Mouse (Mus musculus) heart, embryonic 11.5 days (tissue): Measurements from ENCODE around the gene Srp14. TPM values are rescaled to one million over a fixed set of nuclear protein-coding genes. Genes with fewer than 3 reads are reported as not detected.

ENCODE experiments used
- ATAC-seq: fragments of 200-750 bp; cut with Nextera tagmentation; replicated peaks from 2 replicates; pipeline ENCODE4 v1.8.0; 2017; ENCODE audit warnings: moderate library complexity; ENCODE audit not compliant: insufficient number of reproducible peaks, low FRiP score, low TSS enrichment
- H3K27ac ChIP-seq: fragments of 300-500 bp; sonication (generic); 2 replicates; pipeline ENCODE4 v1.5.1; 2014; ENCODE audit warnings: mild to moderate bottlenecking, low read depth, low read length
- H3K27me3 ChIP-seq: fragments of 300-500 bp; sonication (generic); 2 replicates; pipeline ENCODE4 v1.6.1; 2014; ENCODE audit warnings: mild to moderate bottlenecking, low read length, mixed read lengths; ENCODE audit not compliant: control insufficient read depth, insufficient read depth
- H3K36me3 ChIP-seq: fragments of 300-500 bp; sonication (generic); 2 replicates; pipeline ENCODE4 v1.6.1; 2014; ENCODE audit warnings: mild to moderate bottlenecking, low read length, moderate library complexity, mixed read lengths; ENCODE audit not compliant: control insufficient read depth, insufficient read depth
- H3K4me1 ChIP-seq: fragments of 300-500 bp; sonication (generic); 2 replicates; pipeline ENCODE4 v1.6.1; 2014; ENCODE audit warnings: low read length; ENCODE audit not compliant: control insufficient read depth, insufficient read depth
- H3K4me2 ChIP-seq: fragments of 300-500 bp; sonication (generic); 2 replicates; pipeline ENCODE4 v1.6.1; 2014; ENCODE audit warnings: mild to moderate bottlenecking, moderate library complexity
- H3K4me3 ChIP-seq: fragments of 300-500 bp; sonication (generic); 2 replicates; pipeline ENCODE4 v1.5.1; 2014; ENCODE audit warnings: low read depth, low read length
- H3K9ac ChIP-seq: fragments of 300-500 bp; sonication (generic); 2 replicates; pipeline ENCODE4 v1.6.1; 2014; ENCODE audit warnings: mild to moderate bottlenecking, low read depth, low read length, moderate library complexity
- H3K9me3 ChIP-seq: fragments of 300-500 bp; sonication (generic); replicated peaks from 2 replicates; pipeline ENCODE4 v1.6.1; 2016; ENCODE audit warnings: low read length; ENCODE audit not compliant: control insufficient read depth
- WGBS: fragments of 180-500 bp; shearing (Covaris S2); extraction: QIAGEN DNeasy Blood & Tissue Kit; methylation state at CpG from one replicate; pipeline ENCODE4 v1.1.7; 2014; ENCODE audit not compliant: insufficient replicate concordance; 5-methylcytosine and 5-hydroxymethylcytosine counted together
- polyA plus RNA-seq: library from polyadenylated mRNA; unstranded; fragments of >200 nt; fragmentation: Nextera tagmentation; extraction: Ambion mirVana; gene quantifications from 2 replicates; pipeline ENCODE4 v1.2.1, GENCODE M21; 2014

Srp14 gene
- polyA plus RNA-seq, 1 experiment from 2014 or later, result 202 TPM

DNA sequence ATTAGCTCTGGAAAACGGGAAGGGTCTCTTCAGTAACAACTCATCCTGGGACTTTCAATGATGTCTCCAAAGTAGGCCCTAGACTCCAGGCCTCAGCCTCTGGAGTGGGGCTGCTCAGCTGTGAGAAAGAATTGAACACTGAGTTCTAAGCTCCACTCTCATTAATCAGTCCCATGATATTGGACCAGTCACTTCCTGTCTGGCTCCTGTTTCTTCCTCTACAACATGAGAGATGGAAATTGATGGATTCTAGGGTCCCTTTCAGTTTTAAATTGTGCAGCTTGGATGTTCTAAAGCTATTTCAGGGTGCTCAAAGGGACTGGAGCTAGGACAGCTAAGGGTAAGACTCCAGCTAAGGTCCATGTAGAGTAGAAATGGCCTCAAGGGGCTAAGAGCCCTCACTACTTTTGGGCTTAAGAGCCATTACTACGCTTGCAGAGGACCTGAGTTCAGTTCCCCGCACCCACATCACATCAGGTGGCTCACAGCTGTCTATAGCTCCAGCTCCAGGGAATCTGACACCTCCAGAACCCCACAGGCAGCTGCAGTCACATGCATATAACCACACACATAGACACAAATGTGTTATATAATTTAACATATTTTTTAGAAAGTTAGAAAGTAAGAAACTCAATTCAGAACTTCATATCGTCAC, 12.4 kb upstream of the Srp14 start:
- ATAC-seq, result no peak
- Histone ChIP-seq H3K27me3 (no peaks in the 10 kb centered on the region), H3K9me3 (no peaks in the 10 kb centered on the region), H3K4me1 (peaks cover 14% of the 10 kb centered on the region), H3K4me3 (no peak overlapping the region), H3K9ac (no peak overlapping the region), H3K27ac (0 out of 2 replicates have a peak overlapping the region, but pooled peaks have one; percentile 41), H3K36me3 (no peaks in the 10 kb centered on the region), H3K4me2 (no peak overlapping the region)
- WGBS, result 69% methylated on average over 4 of the region's 4 CpGs

DNA sequence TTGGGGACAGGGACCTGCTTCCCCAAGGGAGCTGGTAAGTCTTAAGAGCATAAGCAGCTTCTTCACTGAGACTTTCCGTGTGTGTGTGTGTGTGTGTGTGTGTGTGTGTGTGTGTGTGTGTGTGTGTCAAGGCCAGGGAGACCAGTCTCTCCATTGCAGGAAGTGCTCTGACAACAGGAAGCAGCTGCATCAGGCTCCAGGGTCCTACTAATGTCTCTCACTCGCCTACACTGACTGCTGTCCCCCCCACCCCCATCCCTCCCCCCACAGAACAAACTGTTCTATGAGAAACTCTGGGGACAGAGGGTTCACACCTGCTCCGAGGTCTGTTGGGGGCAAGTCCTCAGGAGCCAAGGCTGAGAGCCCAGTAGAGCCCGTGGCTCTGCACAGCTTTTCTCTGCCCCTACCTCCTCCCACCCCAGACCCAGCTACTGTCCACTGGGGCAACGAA, 11.8 kb upstream of the Srp14 start:
- ATAC-seq, result no peak; the same call in 1 of the 2 replicates
- Histone ChIP-seq H3K4me1 (peaks cover 14% of the 10 kb centered on the region), H3K27me3 (no peaks in the 10 kb centered on the region), H3K9ac (no peak overlapping the region), H3K36me3 (no peaks in the 10 kb centered on the region), H3K4me3 (no peak overlapping the region), H3K4me2 (no peak overlapping the region), H3K27ac (peak overlapping the region; percentile 41; the same call in 1 of the 2 replicates), H3K9me3 (no peaks in the 10 kb centered on the region)
- WGBS, result 45% methylated on average over 5 of the region's 5 CpGs

DNA sequence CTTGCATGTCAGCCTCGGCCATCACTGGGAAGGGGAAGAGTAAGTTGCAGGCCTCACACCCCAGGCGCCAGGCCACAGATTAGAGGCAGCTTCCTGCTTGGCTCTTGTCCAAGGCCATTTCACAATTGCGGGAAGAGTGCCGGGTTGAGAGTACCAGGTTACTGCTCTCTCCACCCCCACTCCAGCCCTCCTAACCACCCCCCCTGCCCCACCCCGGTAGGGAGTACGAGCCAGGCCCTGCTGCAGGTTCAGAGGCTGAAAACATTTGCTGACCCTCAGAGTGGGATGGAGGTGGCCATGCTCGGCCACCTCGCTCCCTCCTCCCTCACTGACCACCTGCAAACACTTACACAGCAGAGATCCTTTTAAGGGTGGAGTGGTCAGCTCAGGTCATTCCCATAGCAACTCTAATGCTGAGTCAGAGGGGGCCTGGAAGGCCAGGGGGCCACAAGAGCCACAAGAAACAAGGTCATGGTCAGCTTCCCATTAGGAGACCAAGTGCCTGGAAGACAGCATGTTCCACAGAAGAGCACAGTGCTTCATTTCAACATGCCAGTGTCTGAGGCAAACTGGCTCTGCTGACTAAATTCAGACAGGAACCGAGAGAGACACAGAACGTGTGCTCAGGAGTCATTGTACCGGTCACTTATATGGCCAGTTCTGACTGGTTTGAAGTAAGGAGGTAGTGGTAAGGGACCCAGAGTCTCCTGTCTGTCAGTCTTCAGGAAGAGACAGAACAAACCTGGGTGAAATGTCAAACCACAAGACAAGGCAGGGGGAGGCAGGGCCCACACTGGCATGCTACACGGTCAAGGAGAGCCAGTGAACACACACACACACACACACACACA, 11.0 kb upstream of the Srp14 start:
- H3K27me3 ChIP-seq, result no peaks in the 10 kb centered on the region
- H3K9me3 ChIP-seq, result no peaks in the 10 kb centered on the region
- H3K4me2 ChIP-seq, result 0 out of 2 replicates have a peak overlapping the region, but pooled peaks have one; percentile 20
- WGBS, result 35% methylated on average over 12 of the region's 12 CpGs
- H3K27ac ChIP-seq, result peak overlapping the region; percentile 71
- H3K9ac ChIP-seq, result no peak overlapping the region
- no peak overlapping the region for H3K4me3 ChIP-seq
- peaks cover 14% of the 10 kb centered on the region for H3K4me1 ChIP-seq
- ATAC-seq, result peak; percentile 55; the same call in 1 of the 2 replicates
- H3K36me3 ChIP-seq, result no peaks in the 10 kb centered on the region

DNA sequence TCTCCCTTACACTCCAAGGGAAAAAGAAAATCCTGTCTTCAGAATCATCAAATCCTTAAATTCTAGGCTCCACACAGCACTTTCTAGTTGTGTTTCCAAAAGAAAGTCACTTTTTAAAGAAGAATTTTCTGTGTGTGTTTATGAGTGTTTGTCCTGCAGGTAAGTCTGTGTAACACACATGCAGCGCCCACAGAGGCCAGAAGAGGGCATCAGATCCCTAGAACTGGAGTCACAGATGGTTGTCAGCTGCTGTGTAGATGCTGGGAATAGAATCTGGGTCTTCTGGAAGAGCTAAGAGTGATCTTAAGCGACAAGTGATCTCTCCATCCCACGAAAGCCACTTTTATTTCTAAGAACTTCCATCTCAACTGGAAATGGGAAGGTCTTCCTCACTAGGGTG, 8.3 kb upstream of the Srp14 start:
- Histone ChIP-seq H3K4me3 (no peak overlapping the region), H3K36me3 (no peaks in the 10 kb centered on the region), H3K27ac (no peak overlapping the region), H3K9ac (no peak overlapping the region), H3K4me2 (no peak overlapping the region), H3K9me3 (no peaks in the 10 kb centered on the region), H3K4me1 (peaks cover 14% of the 10 kb centered on the region), H3K27me3 (no peaks in the 10 kb centered on the region)
- WGBS, result 64% methylated on average over 3 of the region's 3 CpGs
- ATAC-seq, result no peak

DNA sequence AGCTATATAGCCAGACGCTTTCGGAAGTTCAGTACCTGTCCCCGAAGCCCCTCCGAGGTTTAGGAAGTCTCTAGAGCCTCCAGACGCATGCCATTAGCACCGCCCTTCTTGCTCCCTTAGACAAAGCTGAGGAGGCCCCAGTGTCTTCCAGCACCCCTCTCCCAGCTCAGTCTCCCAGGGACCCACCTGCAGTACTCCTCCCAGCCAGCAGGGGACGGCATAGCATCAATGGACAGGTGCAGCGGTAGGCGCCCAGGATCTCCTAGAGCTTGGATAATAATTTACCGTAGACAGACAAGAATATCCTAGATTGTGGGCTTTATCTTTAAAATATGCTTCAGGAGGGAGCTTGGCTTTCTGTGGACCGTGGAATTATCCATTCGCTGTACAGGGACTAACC, 7.4 kb upstream of the Srp14 start:
- Histone ChIP-seq H3K9me3 (no peaks in the 10 kb centered on the region), H3K4me3 (no peak overlapping the region), H3K27ac (no peak overlapping the region), H3K36me3 (no peaks in the 10 kb centered on the region), H3K9ac (no peak overlapping the region), H3K27me3 (no peaks in the 10 kb centered on the region), H3K4me2 (peak overlapping the region; percentile 27; the same call in 1 of the 2 replicates), H3K4me1 (peaks cover 14% of the 10 kb centered on the region)
- 14% methylated on average over 12 of the region's 12 CpGs for WGBS
- ATAC-seq, result no peak

DNA sequence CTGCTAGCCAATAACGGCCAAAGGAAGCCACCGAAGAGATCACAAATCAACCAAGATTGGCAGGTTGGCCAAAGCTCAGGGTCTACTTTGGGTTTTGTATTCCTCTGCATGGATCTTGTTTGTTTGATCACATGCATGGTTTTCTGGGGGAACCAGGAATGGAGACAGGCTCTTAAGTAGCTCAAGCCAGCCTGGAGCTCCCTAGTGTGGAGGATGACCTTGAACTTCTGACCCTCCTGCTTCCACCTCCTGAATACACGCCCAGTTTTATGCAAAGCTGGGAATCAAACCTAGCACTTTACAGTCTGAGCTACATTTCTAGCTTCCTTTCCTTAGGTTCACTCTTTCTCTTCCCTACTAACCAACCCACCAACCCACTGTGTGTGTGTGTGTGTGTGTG, 5.9 kb upstream of the Srp14 start:
- Histone ChIP-seq H3K4me3 (no peak overlapping the region), H3K36me3 (no peaks in the 10 kb centered on the region), H3K4me2 (no peak overlapping the region), H3K27me3 (no peaks in the 10 kb centered on the region), H3K9me3 (no peaks in the 10 kb centered on the region), H3K9ac (no peak overlapping the region), H3K27ac (no peak overlapping the region), H3K4me1 (peaks cover 5% of the 10 kb centered on the region)
- 71% methylated on average over 3 of the region's 3 CpGs for WGBS
- ATAC-seq, result no peak

DNA sequence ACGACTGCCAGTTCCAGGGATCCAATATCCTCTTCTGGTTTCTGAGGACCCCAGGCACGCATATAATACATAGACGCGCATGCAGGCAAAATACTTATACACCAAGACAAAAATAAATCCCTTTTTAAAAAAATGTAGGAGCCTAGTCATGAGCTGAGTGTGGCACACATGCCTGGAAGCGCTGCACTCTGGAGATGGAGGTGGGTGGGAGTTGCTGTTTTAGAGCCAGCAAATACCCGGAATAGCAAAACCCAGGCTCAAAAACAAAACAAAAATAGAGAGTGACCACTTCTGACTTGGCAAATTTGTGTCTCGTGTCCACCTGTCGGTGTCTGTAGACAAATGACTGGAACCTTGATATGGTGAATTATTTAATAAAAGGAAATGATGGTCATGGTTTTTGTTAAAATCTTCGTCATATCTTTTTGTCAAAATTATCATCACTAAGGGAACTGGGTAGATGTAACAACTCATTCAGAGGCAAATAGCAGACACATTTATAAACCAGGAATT, 4.9 kb upstream of the Srp14 start:
- H3K9ac ChIP-seq, result no peak overlapping the region
- no peak overlapping the region for H3K4me2 ChIP-seq
- H3K36me3 ChIP-seq, result no peaks in the 10 kb centered on the region
- no peaks in the 10 kb centered on the region for H3K4me1 ChIP-seq
- WGBS, result 73% methylated on average over 9 of the region's 9 CpGs
- no peaks in the 10 kb centered on the region for H3K27me3 ChIP-seq
- ATAC-seq, result no peak
- no peak overlapping the region for H3K4me3 ChIP-seq
- no peaks in the 10 kb centered on the region for H3K9me3 ChIP-seq
- H3K27ac ChIP-seq, result no peak overlapping the region

DNA sequence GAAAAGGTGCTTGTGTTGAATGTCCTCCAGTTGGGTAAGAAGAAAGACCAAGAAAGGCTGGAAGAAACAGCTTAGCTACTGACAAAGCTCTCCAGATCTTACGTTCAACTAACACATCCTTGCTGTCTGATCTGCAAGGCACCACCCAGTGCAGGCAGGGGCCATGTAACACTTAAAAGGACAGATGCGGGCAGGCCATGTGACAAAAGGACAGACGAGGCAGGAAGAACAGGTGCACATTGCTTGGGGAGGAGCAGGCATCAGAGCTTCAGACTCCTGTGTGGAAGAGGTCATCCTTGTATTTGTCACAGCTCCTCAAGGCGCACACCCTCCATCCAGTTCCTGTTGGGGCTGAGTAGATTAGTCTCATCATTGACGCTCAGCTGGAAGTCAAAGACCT, 3.5 kb upstream of the Srp14 start:
- H3K4me3 ChIP-seq, result no peak overlapping the region
- H3K27ac ChIP-seq, result no peak overlapping the region
- no peaks in the 10 kb centered on the region for H3K9me3 ChIP-seq
- H3K4me1 ChIP-seq, result peaks cover 5% of the 10 kb centered on the region; the same call in 1 of the 2 replicates
- H3K4me2 ChIP-seq, result no peak overlapping the region
- WGBS, result 81% methylated on average over 5 of the region's 5 CpGs
- H3K9ac ChIP-seq, result no peak overlapping the region
- H3K27me3 ChIP-seq, result no peaks in the 10 kb centered on the region
- no peaks in the 10 kb centered on the region for H3K36me3 ChIP-seq
- no peak for ATAC-seq
